15 mouse cellular contexts compared by ENCODE assay signal in the genomic region with DNA sequence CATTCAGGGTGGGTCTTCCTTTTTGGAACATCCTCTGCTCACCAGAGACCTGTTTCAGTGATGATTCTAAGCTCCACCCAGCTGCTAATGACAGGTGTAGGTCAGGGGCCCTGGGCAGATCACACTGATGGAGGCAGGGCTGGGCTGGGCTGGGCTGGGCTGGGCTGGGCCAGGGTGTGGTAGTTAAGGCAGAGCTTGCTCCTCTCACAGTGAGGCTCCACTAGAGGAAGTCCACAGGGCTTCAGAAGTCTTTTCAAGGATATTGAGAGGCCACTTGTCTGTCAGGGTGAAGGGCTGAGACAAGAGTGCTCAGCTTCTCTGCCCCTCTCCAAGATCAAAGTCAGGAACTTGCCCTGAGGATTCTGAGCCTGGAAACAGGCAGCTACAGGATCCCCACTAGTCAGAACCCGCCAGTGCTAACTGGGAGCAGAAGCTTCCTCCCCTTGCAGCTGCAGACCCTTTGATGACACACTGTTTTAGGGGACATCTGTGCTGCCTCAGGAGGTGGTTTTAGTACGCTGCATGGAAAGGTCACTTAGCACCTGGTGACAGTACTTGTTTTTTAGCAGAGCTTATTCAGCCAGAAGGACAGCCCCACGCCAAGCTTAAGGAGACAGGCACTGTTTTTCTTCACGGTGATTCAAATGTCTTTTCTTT.
DNase-seq lines count a peak whose midpoint lies in the region; ATAC-seq and TF ChIP-seq lines count a peak whose summit lies in the region.
"Had no signal": no experiment of that assay in that cellular context is flagged by ENCODE, and none has a peak within 500 bp of the region (broad histone marks: within the 10 kb centered on the region; RNA-seq: fewer than 3 reads in every experiment).

No protein-coding gene starts in this region.

- no peak overlapping the region for H3K27ac ChIP-seq in hindbrain, postnatal 0 days
- no peak overlapping the region for H3K27ac ChIP-seq in hindbrain, embryonic 16.5 days (ENCODE audit: low read depth, low read length)
- H3K27ac ChIP-seq in midbrain, embryonic 15.5 days, result 0 out of 2 replicates have a peak overlapping the region, but pooled peaks have one; percentile 15

- H3K36me3 ChIP-seq in hindbrain, postnatal 0 days (ENCODE audit: insufficient read depth, low read length), result no peaks in the 10 kb centered on the region
- no peaks in the 10 kb centered on the region for H3K36me3 ChIP-seq in hindbrain, embryonic 16.5 days (ENCODE audit: control insufficient read depth, insufficient read depth, low read length)
- no peaks in the 10 kb centered on the region for H3K36me3 ChIP-seq in midbrain, embryonic 15.5 days (replicated peaks)

- WGBS in hindbrain, postnatal 0 days, result 36% methylated on average over 4 of the region's 4 CpGs
- WGBS in hindbrain, embryonic 16.5 days, result 39% methylated on average over 4 of the region's 4 CpGs
- WGBS in midbrain, embryonic 15.5 days, result 43% methylated on average over 4 of the region's 4 CpGs

- H3K9ac ChIP-seq in hindbrain, postnatal 0 days (replicated peaks; ENCODE audit: low read length), result no peak overlapping the region
- no peak overlapping the region for H3K9ac ChIP-seq in hindbrain, embryonic 16.5 days (ENCODE audit: low read depth, low read length)
- no peak overlapping the region for H3K9ac ChIP-seq in midbrain, embryonic 15.5 days

- no peaks in the 10 kb centered on the region for H3K27me3 ChIP-seq in hindbrain, postnatal 0 days (ENCODE audit: insufficient read depth, low read length)
- no peaks in the 10 kb centered on the region for H3K27me3 ChIP-seq in hindbrain, embryonic 16.5 days (replicated peaks; ENCODE audit: control insufficient read depth, insufficient read depth, low read length)
- no peaks in the 10 kb centered on the region for H3K27me3 ChIP-seq in midbrain, embryonic 15.5 days (replicated peaks)
- H3K27me3 ChIP-seq: Patski had no signal

- H3K4me1 ChIP-seq in hindbrain, postnatal 0 days (ENCODE audit: insufficient read depth, low read length), result no peaks in the 10 kb centered on the region; the same call in 1 of the 2 replicates
- H3K4me1 ChIP-seq in hindbrain, embryonic 16.5 days (ENCODE audit: control insufficient read depth, insufficient read depth, low read depth, low read length), result peaks cover 3% of the 10 kb centered on the region; the same call in 1 of the 2 replicates
- peaks cover 4% of the 10 kb centered on the region; the same call in 1 of the 2 replicates for H3K4me1 ChIP-seq in midbrain, embryonic 15.5 days

- no peak for TF ChIP-seq CTCF in hindbrain, postnatal 0 days (IDR thresholded peaks at IDR 0.05; ENCODE audit: low read depth)

- no peak overlapping the region for H3K4me3 ChIP-seq in hindbrain, postnatal 0 days (ENCODE audit: low read length)
- no peak overlapping the region for H3K4me3 ChIP-seq in hindbrain, embryonic 16.5 days (ENCODE audit: low read length)
- H3K4me3 ChIP-seq in midbrain, embryonic 15.5 days, result no peak overlapping the region

- DNase-seq in hindbrain, postnatal 0 days (ENCODE audit: low spot score), result no peak
- peak; percentile 7 for DNase-seq in induced T-regulatory cell, adult 2 months (ENCODE audit: low read depth)
- no peak for DNase-seq in gastrocnemius, adult 8-10 months (ENCODE audit: low spot score in 2 of 2)
- DNase-seq in frontal cortex, adult 2 months (ENCODE audit: extremely low spot score in 1 of 2, low spot score in 1 of 2), result no peak
- DNase-seq: adrenal gland, postnatal 36 days; cerebellum, adult 9-10 months; heart, postnatal 14 days; kidney, postnatal 14 days; left cerebral cortex, postnatal 4 days; spleen, adult 18-20 months had no signal

- no peaks in the 10 kb centered on the region for H3K9me3 ChIP-seq in hindbrain, postnatal 0 days (ENCODE audit: low read length)
- H3K9me3 ChIP-seq in hindbrain, embryonic 16.5 days (ENCODE audit: control insufficient read depth, low read length), result no peaks in the 10 kb centered on the region
- H3K9me3 ChIP-seq in midbrain, embryonic 15.5 days, result no peaks in the 10 kb centered on the region

- ATAC-seq in hindbrain, postnatal 0 days, result 0 out of 2 replicates have a peak, but pooled peaks have one; percentile 39
- ATAC-seq in hindbrain, embryonic 16.5 days, result no peak
- peak; percentile 16 for ATAC-seq in activated CD4-positive, CD25-positive, alpha-beta regulatory T cell, adult 4 months
- ATAC-seq in midbrain, embryonic 15.5 days (replicated peaks), result no peak
- ATAC-seq in monocyte, adult 5-6 weeks (replicated peaks; ENCODE audit: insufficient number of reproducible peaks, low FRiP score, low TSS enrichment, poor library complexity, severe bottlenecking), result no peak
- ATAC-seq: Patski had no signal

- no peak overlapping the region for H3K4me2 ChIP-seq in hindbrain, postnatal 0 days (ENCODE audit: low read depth, low read length)
- H3K4me2 ChIP-seq in hindbrain, embryonic 16.5 days (ENCODE audit: low read length), result no peak overlapping the region
- no peak overlapping the region for H3K4me2 ChIP-seq in midbrain, embryonic 15.5 days

Comparison
In these comparisons a context has a peak if more than half of its experiments do, and no peak if none do; other contexts are left out.
1. ATAC-seq: peak in hindbrain, postnatal 0 days (single experiment) and activated CD4-positive, CD25-positive, alpha-beta regulatory T cell, adult 4 months (single experiment); none in hindbrain, embryonic 16.5 days (single experiment), midbrain, embryonic 15.5 days (single experiment) and monocyte, adult 5-6 weeks (single experiment).